Mouse (Mus musculus): ENCODE results near the gene Eef1a2.
"Not testable (repeated sequence)": the region's sequence is repeated elsewhere in the genome, so short reads cannot be mapped to it uniquely, and the experiment has no call there.

The Eef1a2 gene

GRCm38 (mm10) chr2:181156248-181157121, at the start of gene Eef1a2:
Gene Eef1a2, minus strand, starts transcription at chr2:181157014.
- no peak for DNase-seq

- no peak for DNase-seq
Measured at GRCm38 (mm10) chr2:181206118-181206517, 49.3 kb upstream of the Eef1a2 start.

- DNase-seq: no peak
Measured at GRCm38 (mm10) chr2:181205678-181206077, 48.9 kb upstream of the Eef1a2 start.

- DNase-seq: no peak
Measured at GRCm38 (mm10) chr2:181202886-181203285, 46.1 kb upstream of the Eef1a2 start.

- DNase-seq: no peak
Measured at GRCm38 (mm10) chr2:181202422-181202821, 45.6 kb upstream of the Eef1a2 start, which contains the start of gene Ptk6. Gene Ptk6, minus strand, starts transcription at chr2:181202789.

GRCm38 (mm10) chr2:181201606-181202005, 44.8 kb upstream of the Eef1a2 start:
- DNase-seq: no peak

- peak; percentile 70 to 73 for DNase-seq
Measured at GRCm38 (mm10) chr2:181196628-181197300, 40.0 kb upstream of the Eef1a2 start.

GRCm38 (mm10) chr2:181193044-181193443, 36.2 kb upstream of the Eef1a2 start:
- no peak for DNase-seq

- no peak for DNase-seq
Measured at GRCm38 (mm10) chr2:181191936-181192335, 35.1 kb upstream of the Eef1a2 start.

- DNase-seq: not testable (repeated sequence)
Measured at GRCm38 (mm10) chr2:181191385-181191784, 34.6 kb upstream of the Eef1a2 start.

- no peak for DNase-seq
Measured at GRCm38 (mm10) chr2:181189321-181189720, 32.5 kb upstream of the Eef1a2 start.

- DNase-seq: peak in 1 of 2 experiments; percentile 15
Measured at GRCm38 (mm10) chr2:181188681-181189080, 31.9 kb upstream of the Eef1a2 start.

- peak; percentile 96 for DNase-seq
Measured at GRCm38 (mm10) chr2:181187121-181188000, 30.5 kb upstream of the Eef1a2 start, which contains the start of gene Ppdpf. Gene Ppdpf, plus strand, starts transcription at chr2:181187247.

- peak; percentile 83 to 91 for DNase-seq
Measured at GRCm38 (mm10) chr2:181186635-181187034, 29.8 kb upstream of the Eef1a2 start.

- no peak for DNase-seq
Measured at GRCm38 (mm10) chr2:181180898-181181297, 24.1 kb upstream of the Eef1a2 start.

- no peak for DNase-seq
Measured at GRCm38 (mm10) chr2:181178471-181178870, 21.7 kb upstream of the Eef1a2 start.

GRCm38 (mm10) chr2:181178015-181178414, 21.2 kb upstream of the Eef1a2 start:
- DNase-seq: no peak

- no peak for DNase-seq
Measured at GRCm38 (mm10) chr2:181174646-181175045, 17.8 kb upstream of the Eef1a2 start.

- DNase-seq: no peak
Measured at GRCm38 (mm10) chr2:181166469-181166868, 9.7 kb upstream of the Eef1a2 start.

- no peak for DNase-seq
Measured at GRCm38 (mm10) chr2:181160821-181161220, 4.0 kb upstream of the Eef1a2 start.

GRCm38 (mm10) chr2:181159771-181160170, 3.0 kb upstream of the Eef1a2 start:
- DNase-seq: no peak

- DNase-seq: no peak
Measured at GRCm38 (mm10) chr2:181159091-181159514, 2.3 kb upstream of the Eef1a2 start.

- no peak for DNase-seq
Measured at GRCm38 (mm10) chr2:181158471-181158870, 1.7 kb upstream of the Eef1a2 start.

All from kidney, adult 8-10 months (tissue).